Mouse (Mus musculus) forebrain, embryonic 10.5 days (tissue): ENCODE measurements around the gene Frs3. TPM values are rescaled to one million over a fixed set of nuclear protein-coding genes. Genes with fewer than 3 reads are reported as not detected.

ENCODE experiments used
- DNase-seq: peaks from one replicate; pipeline ENCODE4 v3.0.0-alpha.2; 2017; ENCODE audit warnings: low spot score; ENCODE audit errors: extremely low spot score
- H3K27ac ChIP-seq: fragments of 300-500 bp; sonication (generic); 2 replicates; pipeline ENCODE4 v1.5.1; 2016; ENCODE audit warnings: mild to moderate bottlenecking
- H3K27me3 ChIP-seq: fragments of 300-500 bp; sonication (generic); 2 replicates; pipeline ENCODE4 v1.6.1; 2016; ENCODE audit warnings: mild to moderate bottlenecking; ENCODE audit not compliant: poor library complexity, severe bottlenecking
- H3K36me3 ChIP-seq: fragments of 300-500 bp; sonication (generic); replicated peaks from 2 replicates; pipeline ENCODE4 v1.6.1; 2016; ENCODE audit warnings: mild to moderate bottlenecking, moderate library complexity
- H3K4me1 ChIP-seq: fragments of 300-500 bp; sonication (generic); 2 replicates; pipeline ENCODE4 v1.6.1; 2016
- H3K4me3 ChIP-seq: fragments of 300-500 bp; sonication (generic); 2 replicates; pipeline ENCODE4 v1.5.1; 2016; ENCODE audit warnings: mild to moderate bottlenecking, moderate library complexity
- H3K9me3 ChIP-seq: fragments of 300-500 bp; sonication (generic); 2 replicates; pipeline ENCODE4 v1.6.1; 2016; ENCODE audit warnings: mild to moderate bottlenecking, moderate library complexity
- WGBS: fragments of 180-500 bp; shearing (Covaris S2); methylation state at CpG from one replicate; pipeline ENCODE4 v1.1.7; 2016; 5-methylcytosine and 5-hydroxymethylcytosine counted together
- polyA plus RNA-seq: library from polyadenylated mRNA; unstranded; fragments of >200 nt; fragmentation: Nextera tagmentation; extraction: Ambion mirVana; gene quantifications from 2 replicates; pipeline ENCODE4 v1.2.1, GENCODE M21; 2016

Gene Frs3
- polyA plus RNA-seq, 1 experiment from 2014 or later = 7.5 TPM

- DNase-seq = peak; percentile 98
- Histone ChIP-seq H3K27me3 (peaks cover 63% of the 10 kb centered on the region), H3K4me1 (peaks cover 26% of the 10 kb centered on the region), H3K4me3 (peak within 1 kb of the TSS; percentile 78), H3K36me3 (peaks cover 19% of the 10 kb centered on the region), H3K9me3 (no peaks in the 10 kb centered on the region), H3K27ac (peak within 1 kb of the TSS; percentile 91)
- WGBS = under 1% methylated on average over 82 of the region's 82 CpGs
Measured at GRCm38 (mm10) chr17:47694503-47695336, 5.9 kb downstream of the Frs3 start, which contains the start of gene Prickle4. TSS of gene Prickle4 (minus strand) at chr17:47694736.

DNA sequence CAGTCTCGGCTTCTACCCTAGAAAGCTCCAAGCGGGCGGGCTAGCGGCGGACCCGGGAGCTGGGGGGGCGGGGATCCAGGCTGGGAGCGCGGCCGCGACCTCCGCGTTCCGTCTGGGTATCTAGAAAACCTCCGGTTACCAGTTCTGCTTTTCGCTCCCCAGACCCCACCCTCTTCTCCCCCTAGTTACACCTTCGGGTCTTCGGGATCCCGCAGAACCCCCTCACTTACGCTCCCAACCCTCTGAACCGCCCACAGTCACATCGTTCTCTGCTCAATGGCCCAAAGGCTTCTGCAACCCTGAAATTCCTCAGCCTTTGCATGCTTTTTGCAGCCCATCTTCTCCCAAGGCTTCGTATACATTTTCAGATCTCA is 6.5 kb downstream of the Frs3 start:
- Histone ChIP-seq H3K4me1 (peaks cover 22% of the 10 kb centered on the region), H3K9me3 (no peaks in the 10 kb centered on the region), H3K27ac (peak overlapping the region; percentile 91), H3K27me3 (peaks cover 57% of the 10 kb centered on the region), H3K36me3 (peaks cover 25% of the 10 kb centered on the region), H3K4me3 (peak overlapping the region; percentile 78)
- WGBS = under 1% methylated on average over 23 of the region's 23 CpGs
- no peak for DNase-seq

DNA sequence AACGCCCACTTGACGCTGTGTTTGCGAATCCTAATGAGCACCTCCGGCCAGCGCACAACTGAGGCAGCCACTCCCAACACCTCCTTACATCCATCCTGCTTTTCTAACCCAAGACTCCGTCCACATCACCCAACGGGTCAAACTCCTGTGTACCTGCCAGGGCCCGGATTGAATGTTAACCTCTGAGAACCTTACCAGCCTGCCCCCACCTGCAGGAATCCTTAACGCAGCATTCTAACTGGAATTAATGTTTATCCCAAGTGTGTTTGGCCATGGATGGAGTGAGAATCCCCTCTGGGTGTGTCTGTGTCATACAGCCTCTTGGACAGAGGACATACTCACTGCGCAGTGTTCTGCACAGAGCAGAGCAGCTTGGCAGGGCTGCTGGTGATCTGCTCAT is 9.3 kb downstream of the Frs3 start:
- peaks cover 51% of the 10 kb centered on the region for H3K36me3 ChIP-seq
- WGBS = 87% methylated on average over 10 of the region's 10 CpGs
- no peak for DNase-seq
- no peak overlapping the region for H3K4me3 ChIP-seq
- peaks cover 30% of the 10 kb centered on the region for H3K4me1 ChIP-seq
- H3K9me3 ChIP-seq = no peaks in the 10 kb centered on the region
- H3K27me3 ChIP-seq = peaks cover 50% of the 10 kb centered on the region
- H3K27ac ChIP-seq = no peak overlapping the region

DNA sequence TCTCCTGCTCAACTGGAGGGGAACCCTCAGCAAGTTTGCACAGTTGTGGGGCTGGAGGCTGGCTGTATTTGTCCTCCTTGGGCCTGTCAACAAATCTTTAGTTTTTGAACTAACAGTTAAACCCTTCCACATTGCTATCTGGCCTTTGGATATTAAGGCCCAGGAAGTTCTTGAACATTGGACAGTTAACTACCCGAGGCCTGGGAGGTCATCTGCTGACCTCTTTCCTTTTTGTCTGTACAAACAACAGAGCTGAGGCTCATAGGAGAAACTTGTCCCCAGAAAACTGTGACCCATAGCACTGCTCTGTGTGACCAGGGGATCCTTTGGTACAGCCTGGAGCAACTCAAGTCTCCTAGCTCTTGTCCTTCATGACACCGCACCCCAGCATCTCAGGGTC is 10.2 kb downstream of the Frs3 start:
- no peak for DNase-seq
- H3K27me3 ChIP-seq = peaks cover 50% of the 10 kb centered on the region
- WGBS = 82% methylated on average over 2 of the region's 2 CpGs
- H3K4me3 ChIP-seq = no peak overlapping the region
- H3K9me3 ChIP-seq = no peaks in the 10 kb centered on the region
- peaks cover 59% of the 10 kb centered on the region for H3K36me3 ChIP-seq
- H3K27ac ChIP-seq = no peak overlapping the region
- H3K4me1 ChIP-seq = peaks cover 27% of the 10 kb centered on the region

GRCm38 (mm10) chr17:47701793-47702192 is 13.0 kb downstream of the Frs3 start:
- peaks cover 22% of the 10 kb centered on the region for H3K4me1 ChIP-seq
- no peaks in the 10 kb centered on the region for H3K9me3 ChIP-seq
- H3K27me3 ChIP-seq = peaks cover 58% of the 10 kb centered on the region
- H3K36me3 ChIP-seq = peaks cover 64% of the 10 kb centered on the region
- H3K27ac ChIP-seq = no peak overlapping the region
- H3K4me3 ChIP-seq = no peak overlapping the region
- DNase-seq = no peak
- WGBS = 87% methylated on average over 9 of the region's 9 CpGs

DNA sequence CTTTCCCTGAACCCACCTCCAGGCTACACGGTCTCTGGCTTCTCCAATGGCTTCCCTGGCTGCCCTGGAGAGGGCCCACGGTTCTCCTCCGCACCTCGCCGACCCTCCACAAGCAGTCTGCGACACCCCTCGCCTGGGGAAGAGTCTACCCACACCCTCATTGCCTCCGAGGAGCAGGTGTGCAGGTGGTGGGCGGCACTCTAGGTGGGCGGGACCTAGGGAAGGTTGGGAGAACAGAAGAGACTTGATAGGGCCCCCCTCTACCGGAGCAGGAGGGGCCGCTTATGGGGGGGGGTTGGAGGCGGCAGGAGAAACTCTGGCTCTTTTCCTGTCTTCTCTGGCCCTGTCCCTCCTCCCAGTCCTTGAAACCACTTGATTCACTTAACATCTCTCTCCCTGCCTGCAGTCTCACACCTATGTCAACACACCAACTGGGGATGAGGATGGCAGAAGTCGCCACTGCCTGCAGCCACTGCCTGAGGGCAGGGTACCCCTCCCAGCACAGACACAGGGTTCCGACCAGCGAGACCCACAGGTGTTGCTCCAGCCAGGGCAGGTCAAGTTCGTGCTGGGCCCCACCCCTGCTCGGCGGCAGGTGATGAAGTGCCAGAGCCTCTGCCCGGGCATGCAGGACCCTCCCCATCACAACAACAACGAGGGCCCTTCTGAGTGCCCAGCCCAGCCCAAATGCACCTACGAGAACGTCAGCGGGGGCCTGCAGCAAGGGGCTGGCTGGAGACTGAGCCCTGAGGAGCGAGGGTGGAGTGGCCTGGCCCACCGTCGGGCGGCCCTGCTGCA is 13.9 kb downstream of the Frs3 start:
- Histone ChIP-seq H3K27ac (0 out of 2 replicates have a peak overlapping the region, but pooled peaks have one; percentile 58), H3K4me3 (peak overlapping the region; percentile 20; the same call in 1 of the 2 replicates), H3K4me1 (peaks cover 25% of the 10 kb centered on the region), H3K27me3 (peaks cover 50% of the 10 kb centered on the region), H3K9me3 (no peaks in the 10 kb centered on the region), H3K36me3 (peaks cover 62% of the 10 kb centered on the region)
- WGBS = 42% methylated on average over 28 of the region's 28 CpGs
- no peak for DNase-seq

- Histone ChIP-seq H3K27ac (0 out of 2 replicates have a peak overlapping the region, but pooled peaks have one; percentile 58), H3K4me3 (peak overlapping the region; percentile 20), H3K9me3 (no peaks in the 10 kb centered on the region), H3K4me1 (peaks cover 25% of the 10 kb centered on the region), H3K27me3 (peaks cover 50% of the 10 kb centered on the region), H3K36me3 (peaks cover 57% of the 10 kb centered on the region)
- no peak for DNase-seq
- WGBS = 30% methylated on average over 20 of the region's 20 CpGs
Measured at GRCm38 (mm10) chr17:47703556-47703955, 14.7 kb downstream of the Frs3 start.

GRCm38 (mm10) chr17:47704692-47705091 is 15.9 kb downstream of the Frs3 start:
- no peak overlapping the region for H3K4me3 ChIP-seq
- no peak overlapping the region for H3K27ac ChIP-seq
- no peaks in the 10 kb centered on the region for H3K9me3 ChIP-seq
- peaks cover 25% of the 10 kb centered on the region for H3K4me1 ChIP-seq
- 80% methylated on average over 4 of the region's 4 CpGs for WGBS
- peaks cover 45% of the 10 kb centered on the region for H3K36me3 ChIP-seq
- DNase-seq = no peak
- peaks cover 50% of the 10 kb centered on the region for H3K27me3 ChIP-seq

- 79% methylated on average over 1 of the region's 1 CpGs for WGBS
- peaks cover 48% of the 10 kb centered on the region for H3K27me3 ChIP-seq
Measured at GRCm38 (mm10) chr17:47706196-47706595, 17.4 kb downstream of the Frs3 start.

DNA sequence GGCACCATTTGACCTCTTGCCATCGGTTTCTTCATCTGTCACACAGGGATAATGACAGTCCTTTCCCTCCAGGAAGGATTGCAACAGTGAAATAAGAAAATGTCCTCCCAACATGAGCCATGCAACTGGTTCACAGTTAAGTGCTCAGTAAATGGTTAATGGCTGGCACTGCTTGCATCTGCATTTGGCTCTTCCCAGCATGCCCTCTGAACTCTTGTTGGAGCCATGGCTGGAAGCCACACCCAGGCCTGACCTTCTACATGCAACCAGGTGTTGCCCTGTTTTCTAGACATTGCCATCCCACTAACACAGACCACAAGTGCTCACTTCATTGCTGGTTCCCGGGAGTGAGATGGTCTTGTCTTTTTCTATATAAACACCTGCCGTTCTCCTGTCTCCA is 19.1 kb downstream of the Frs3 start:
- Histone ChIP-seq H3K4me1 (peaks cover 22% of the 10 kb centered on the region), H3K36me3 (peaks cover 16% of the 10 kb centered on the region), H3K27me3 (peaks cover 30% of the 10 kb centered on the region), H3K4me3 (no peak overlapping the region), H3K9me3 (no peaks in the 10 kb centered on the region), H3K27ac (no peak overlapping the region)
- no peak for DNase-seq
- WGBS = 90% methylated on average over 3 of the region's 3 CpGs

More at GRCm38 (mm10) chr17:47706196-47706595, 17.4 kb downstream of the Frs3 start:
- H3K4me1 ChIP-seq = peaks cover 25% of the 10 kb centered on the region
- DNase-seq = no peak
- no peak overlapping the region for H3K4me3 ChIP-seq
- no peaks in the 10 kb centered on the region for H3K9me3 ChIP-seq
- no peak overlapping the region for H3K27ac ChIP-seq
- peaks cover 33% of the 10 kb centered on the region for H3K36me3 ChIP-seq

- H3K4me1 ChIP-seq = peaks cover 15% of the 10 kb centered on the region
- H3K27me3 ChIP-seq = peaks cover 20% of the 10 kb centered on the region
- H3K9me3 ChIP-seq = no peaks in the 10 kb centered on the region
- no peak for DNase-seq
- peaks cover 6% of the 10 kb centered on the region; the same call in 1 of the 2 replicates for H3K36me3 ChIP-seq
- H3K4me3 ChIP-seq = no peak overlapping the region
- H3K27ac ChIP-seq = no peak overlapping the region
- WGBS = 80% methylated on average over 4 of the region's 4 CpGs
Measured at GRCm38 (mm10) chr17:47708972-47709371, 20.1 kb downstream of the Frs3 start.

GRCm38 (mm10) chr17:47710036-47710435 is 21.2 kb downstream of the Frs3 start:
- 83% methylated on average over 3 of the region's 3 CpGs for WGBS
- H3K4me3 ChIP-seq = no peak overlapping the region
- no peak for DNase-seq
- H3K9me3 ChIP-seq = no peaks in the 10 kb centered on the region
- no peaks in the 10 kb centered on the region for H3K36me3 ChIP-seq
- peaks cover 15% of the 10 kb centered on the region for H3K4me1 ChIP-seq
- H3K27me3 ChIP-seq = peaks cover 10% of the 10 kb centered on the region; the same call in 1 of the 2 replicates
- H3K27ac ChIP-seq = no peak overlapping the region

DNA sequence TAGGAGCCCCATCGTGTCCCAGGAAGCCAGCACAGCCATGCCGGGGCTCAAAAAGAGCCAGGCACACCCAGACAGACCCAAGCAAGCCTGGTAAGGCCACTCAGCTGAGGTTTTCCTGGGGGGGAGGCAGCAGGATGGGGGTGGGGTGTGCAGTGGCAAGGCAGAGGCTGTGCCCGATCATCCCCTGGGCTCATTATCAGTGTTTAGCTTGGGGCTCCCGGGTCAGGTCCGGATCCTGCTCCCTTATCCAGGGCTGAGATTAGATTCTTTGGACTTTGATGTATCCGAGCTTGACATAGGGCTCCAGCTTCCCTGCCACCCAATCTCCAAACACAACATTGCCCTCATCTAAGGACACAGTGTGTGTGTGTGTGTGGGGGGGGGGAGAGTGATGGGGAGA is 23.1 kb downstream of the Frs3 start:
- no peak overlapping the region for H3K4me3 ChIP-seq
- DNase-seq = no peak
- 74% methylated on average over 6 of the region's 6 CpGs for WGBS

More for the DNA sequence above, 23.1 kb downstream of the Frs3 start:
- H3K27ac ChIP-seq = no peak overlapping the region
- H3K36me3 ChIP-seq = no peaks in the 10 kb centered on the region
- no peaks in the 10 kb centered on the region for H3K27me3 ChIP-seq
- H3K9me3 ChIP-seq = no peaks in the 10 kb centered on the region
- H3K4me1 ChIP-seq = peaks cover 7% of the 10 kb centered on the region
